ENCODE assay signal across 9 mouse cellular contexts in the genomic region with DNA sequence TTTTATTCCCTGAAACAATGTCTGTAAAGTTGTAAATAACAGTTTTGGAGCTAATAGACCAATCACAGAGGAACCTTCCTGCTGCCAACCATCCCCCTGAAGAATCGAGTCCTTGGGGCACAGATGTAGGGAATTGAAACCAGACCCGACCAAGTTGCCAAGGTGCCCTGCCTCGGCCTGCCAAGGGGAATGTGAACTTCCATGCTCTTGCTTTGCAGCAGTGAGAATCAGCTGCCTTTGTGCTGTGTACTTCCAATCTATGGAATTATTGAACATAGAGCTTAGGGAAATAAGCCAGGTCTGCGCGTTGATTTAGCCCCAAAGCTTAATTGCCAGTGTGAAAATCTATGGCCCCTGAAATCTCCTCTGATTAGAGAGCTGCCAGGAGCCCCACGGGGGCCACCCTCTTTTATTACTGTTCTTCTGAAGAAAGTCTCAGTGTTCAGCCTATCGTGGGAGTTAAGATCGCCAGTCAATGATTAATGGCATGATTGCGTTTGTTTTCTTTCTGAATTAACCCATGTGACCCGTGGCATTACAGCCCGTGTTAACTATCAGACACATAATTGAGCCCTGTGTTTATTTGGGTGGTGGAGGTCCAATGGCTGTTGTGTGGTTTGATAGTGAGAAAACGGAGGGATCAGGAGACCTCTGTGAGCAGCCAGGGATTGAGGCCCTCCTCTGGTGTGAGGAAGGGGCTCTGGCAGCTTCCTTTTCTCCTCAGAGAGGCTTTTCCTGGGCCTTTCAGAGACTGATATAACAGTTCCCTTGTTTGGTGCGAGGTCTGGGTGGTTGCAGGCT.
DNase-seq lines count a peak whose midpoint lies in the region; ATAC-seq lines count a peak whose summit lies in the region.
"Had no signal": no experiment of that assay in that cellular context is flagged by ENCODE, and none has a peak within 500 bp of the region (broad histone marks: within the 10 kb centered on the region; RNA-seq: fewer than 3 reads in every experiment).

No protein-coding gene starts in this region.

- WGBS in forebrain, embryonic 16.5 days: 6% methylated on average over 13 of the region's 13 CpGs
- 52% methylated on average over 13 of the region's 13 CpGs for WGBS in midbrain, embryonic 14.5 days

- H3K36me3 ChIP-seq in forebrain, embryonic 16.5 days (ENCODE audit: control insufficient read depth, insufficient read depth): no peaks in the 10 kb centered on the region
- no peaks in the 10 kb centered on the region for H3K36me3 ChIP-seq in midbrain, embryonic 14.5 days (ENCODE audit: control insufficient read depth, insufficient read depth, low read length)

- peak; percentile 58 for DNase-seq in embryo, embryonic 10.5 days (ENCODE audit: low spot score)
- DNase-seq in kidney, adult 8-10 months: peak; percentile 19 to 53
- peak; percentile 28 for DNase-seq in midbrain, embryonic 14.5 days
- no peak for DNase-seq in right cerebral cortex, postnatal 10 days (ENCODE audit: low spot score in 2 of 2)
- no peak for DNase-seq in adrenal gland, postnatal 36 days
- no peak for DNase-seq in right cerebral cortex, adult 2 months (ENCODE audit: low spot score in 2 of 2)
- DNase-seq: adrenal gland, postnatal 25 days had no signal

- H3K9ac ChIP-seq in forebrain, embryonic 16.5 days (replicated peaks; ENCODE audit: low read depth, low read length): no peak overlapping the region
- H3K9ac ChIP-seq in midbrain, embryonic 14.5 days (replicated peaks; ENCODE audit: low read length): no peak overlapping the region

- no peak overlapping the region for H3K27ac ChIP-seq in forebrain, embryonic 16.5 days (ENCODE audit: low read length)
- no peak overlapping the region for H3K27ac ChIP-seq in midbrain, embryonic 14.5 days (replicated peaks; ENCODE audit: low read depth, low read length)

- H3K27me3 ChIP-seq in forebrain, embryonic 16.5 days (replicated peaks; ENCODE audit: control insufficient read depth, insufficient read depth, low read length): no peaks in the 10 kb centered on the region
- no peaks in the 10 kb centered on the region for H3K27me3 ChIP-seq in midbrain, embryonic 14.5 days (ENCODE audit: control insufficient read depth, insufficient read depth, low read length)

- ATAC-seq in forebrain, embryonic 16.5 days: peak; percentile 91
- ATAC-seq in midbrain, embryonic 14.5 days (ENCODE audit: low FRiP score, low TSS enrichment): no peak; the same call in 1 of the 2 replicates
- ATAC-seq in activated CD4-positive, CD25-positive, alpha-beta regulatory T cell, adult 4 months: no peak

- H3K9me3 ChIP-seq in forebrain, embryonic 16.5 days (ENCODE audit: control insufficient read depth, low read length): peaks cover 9% of the 10 kb centered on the region; the same call in 1 of the 2 replicates
- no peaks in the 10 kb centered on the region for H3K9me3 ChIP-seq in midbrain, embryonic 14.5 days (ENCODE audit: control insufficient read depth, low read length)

- H3K4me1 ChIP-seq in forebrain, embryonic 16.5 days (replicated peaks; ENCODE audit: control insufficient read depth, insufficient read depth, low read length): no peaks in the 10 kb centered on the region
- H3K4me1 ChIP-seq in midbrain, embryonic 14.5 days (ENCODE audit: control insufficient read depth, insufficient read depth, low read length): no peaks in the 10 kb centered on the region

- H3K4me2 ChIP-seq in forebrain, embryonic 16.5 days (ENCODE audit: low read length): no peak overlapping the region
- H3K4me2 ChIP-seq in midbrain, embryonic 14.5 days (ENCODE audit: low read length): no peak overlapping the region

- H3K4me3 ChIP-seq in forebrain, embryonic 16.5 days (replicated peaks; ENCODE audit: low read length): no peak overlapping the region
- no peak overlapping the region for H3K4me3 ChIP-seq in midbrain, embryonic 14.5 days (replicated peaks; ENCODE audit: low read depth, low read length)

Comparison
In these comparisons a context has a peak if more than half of its experiments do, and no peak if none do; other contexts are left out.
1. DNase-seq: peak in embryo, embryonic 10.5 days (single experiment), kidney, adult 8-10 months (2 of 2) and midbrain, embryonic 14.5 days (single experiment); none in right cerebral cortex, postnatal 10 days (0 of 2), adrenal gland, postnatal 36 days (0 of 2) and right cerebral cortex, adult 2 months (0 of 2).